12 mouse cellular contexts compared by ENCODE assay signal in the genomic region with DNA sequence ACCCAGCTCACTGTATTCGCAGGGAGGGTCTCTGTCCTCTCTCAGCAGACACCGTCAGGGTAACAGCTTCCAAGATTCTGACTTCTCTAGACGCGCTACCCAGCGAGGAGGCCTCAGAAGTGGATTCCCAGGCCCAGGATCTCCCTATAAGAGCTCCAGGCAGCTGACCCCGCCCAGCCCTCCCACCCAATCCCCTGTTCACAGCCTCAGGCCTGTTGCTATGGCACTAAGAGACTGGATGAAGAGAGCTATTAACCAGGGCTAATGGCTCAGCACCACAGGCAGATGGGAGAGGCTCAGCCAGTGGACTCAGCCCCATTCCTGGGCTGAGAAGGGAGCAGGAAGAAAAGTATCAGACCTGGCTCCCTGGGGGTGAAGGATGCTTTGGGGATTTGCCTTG. TPM values are rescaled to one million over a fixed set of nuclear protein-coding genes. Genes with fewer than 3 reads are reported as not detected.
DNase-seq lines count a peak whose midpoint lies in the region; ATAC-seq and TF ChIP-seq lines count a peak whose summit lies in the region.
"Had no signal": no experiment of that assay in that cellular context is flagged by ENCODE, and none has a peak within 500 bp of the region (broad histone marks: within the 10 kb centered on the region; RNA-seq: fewer than 3 reads in every experiment).

No protein-coding gene starts in this region.

- peak overlapping the region; percentile 44 for H3K27ac ChIP-seq in kidney, embryonic 16.5 days (ENCODE audit: low read length)
- H3K27ac ChIP-seq in forebrain, embryonic 12.5 days = peak overlapping the region; percentile 44
- H3K27ac ChIP-seq in limb, embryonic 10.5 days = peak overlapping the region; percentile 62; the same call in 1 of the 2 replicates
- no peak overlapping the region for H3K27ac ChIP-seq in neural tube, embryonic 14.5 days (ENCODE audit: low read depth, low read length)
- H3K27ac ChIP-seq in thymus, adult 2 months (ENCODE audit: control insufficient read depth, insufficient read depth, low read length) = no peak overlapping the region
- H3K27ac ChIP-seq: heart, embryonic 13.5 days; macrophage had no signal

- no peaks in the 10 kb centered on the region for H3K36me3 ChIP-seq in kidney, embryonic 16.5 days (ENCODE audit: insufficient read depth, low read length)
- no peaks in the 10 kb centered on the region for H3K36me3 ChIP-seq in forebrain, embryonic 12.5 days (replicated peaks)
- H3K36me3 ChIP-seq in limb, embryonic 10.5 days = no peaks in the 10 kb centered on the region
- H3K36me3 ChIP-seq in neural tube, embryonic 14.5 days (ENCODE audit: control insufficient read depth, insufficient read depth, low read length) = no peaks in the 10 kb centered on the region
- H3K36me3 ChIP-seq in thymus, adult 2 months (ENCODE audit: control insufficient read depth, insufficient read depth, low read length) = no peaks in the 10 kb centered on the region
- H3K36me3 ChIP-seq: heart, embryonic 13.5 days had no signal

- H3K9ac ChIP-seq in kidney, embryonic 16.5 days (replicated peaks; ENCODE audit: low read length) = no peak overlapping the region
- H3K9ac ChIP-seq in forebrain, embryonic 12.5 days = no peak overlapping the region
- H3K9ac ChIP-seq in neural tube, embryonic 14.5 days (replicated peaks; ENCODE audit: low read depth, low read length) = 0 out of 2 replicates have a peak overlapping the region, but pooled peaks have one; percentile 7
- H3K9ac ChIP-seq: heart, embryonic 13.5 days had no signal

- no peak overlapping the region for H3K4me2 ChIP-seq in kidney, embryonic 16.5 days (replicated peaks; ENCODE audit: low read depth, low read length)
- H3K4me2 ChIP-seq in forebrain, embryonic 12.5 days = 0 out of 2 replicates have a peak overlapping the region, but pooled peaks have one; percentile 1
- H3K4me2 ChIP-seq in neural tube, embryonic 14.5 days (ENCODE audit: low read depth, low read length) = no peak overlapping the region
- H3K4me2 ChIP-seq: heart, embryonic 13.5 days had no signal

- TF ChIP-seq CTCF in thymus, adult 2 months (IDR thresholded peaks at IDR 0.05; ENCODE audit: borderline replicate concordance, control insufficient read depth, extremely low read depth, insufficient read depth, low read length, poor library complexity) = no peak

- no peaks in the 10 kb centered on the region for H3K27me3 ChIP-seq in kidney, embryonic 16.5 days (ENCODE audit: insufficient read depth, low read length)
- H3K27me3 ChIP-seq in forebrain, embryonic 12.5 days = peaks cover 13% of the 10 kb centered on the region; the same call in 1 of the 2 replicates
- peaks cover 17% of the 10 kb centered on the region for H3K27me3 ChIP-seq in limb, embryonic 10.5 days (ENCODE audit: low read depth, poor library complexity, severe bottlenecking)
- H3K27me3 ChIP-seq in neural tube, embryonic 14.5 days (ENCODE audit: control insufficient read depth, insufficient read depth, low read length) = no peaks in the 10 kb centered on the region
- no peaks in the 10 kb centered on the region for H3K27me3 ChIP-seq in thymus, adult 2 months (ENCODE audit: control insufficient read depth, insufficient read depth, low read length)

- no peak for TF ChIP-seq POLR2A in thymus, adult 2 months (IDR thresholded peaks at IDR 0.05; ENCODE audit: control insufficient read depth, extremely low read depth, insufficient read depth, low read length, poor library complexity)

- 35% methylated on average over 6 of the region's 6 CpGs for WGBS in kidney, embryonic 16.5 days
- WGBS in forebrain, embryonic 12.5 days = 35% methylated on average over 6 of the region's 6 CpGs
- 53% methylated on average over 6 of the region's 6 CpGs for WGBS in limb, embryonic 10.5 days
- WGBS in neural tube, embryonic 14.5 days = 26% methylated on average over 6 of the region's 6 CpGs
- WGBS in thymus, adult 2 months = 97% methylated on average over 6 of the region's 6 CpGs

- no peak overlapping the region for H3K4me3 ChIP-seq in kidney, embryonic 16.5 days (ENCODE audit: low read length)
- no peak overlapping the region for H3K4me3 ChIP-seq in forebrain, embryonic 12.5 days (replicated peaks)
- no peak overlapping the region for H3K4me3 ChIP-seq in limb, embryonic 10.5 days
- H3K4me3 ChIP-seq in neural tube, embryonic 14.5 days (ENCODE audit: low read depth, low read length) = no peak overlapping the region
- no peak overlapping the region for H3K4me3 ChIP-seq in thymus, adult 2 months (ENCODE audit: control insufficient read depth, insufficient read depth, low read length)
- H3K4me3 ChIP-seq: heart, embryonic 13.5 days had no signal

- H3K9me3 ChIP-seq in kidney, embryonic 16.5 days (ENCODE audit: low read length) = no peaks in the 10 kb centered on the region
- H3K9me3 ChIP-seq in forebrain, embryonic 12.5 days = no peaks in the 10 kb centered on the region
- H3K9me3 ChIP-seq in limb, embryonic 10.5 days (replicated peaks) = no peaks in the 10 kb centered on the region
- no peaks in the 10 kb centered on the region for H3K9me3 ChIP-seq in neural tube, embryonic 14.5 days (ENCODE audit: control insufficient read depth, low read length)
- H3K9me3 ChIP-seq: heart, embryonic 13.5 days had no signal

- no peak for DNase-seq in kidney, postnatal 14 days
- no peak for DNase-seq in limb, embryonic 10.5 days (ENCODE audit: low spot score)
- no peak for DNase-seq in thymus, adult 2 months
- no peak for DNase-seq in liver
- no peak for DNase-seq in right cerebral cortex, adult 2 months (ENCODE audit: low spot score in 2 of 2)
- DNase-seq: kidney, adult 8-10 months; left cerebral cortex, postnatal 4 days had no signal

- peaks cover 20% of the 10 kb centered on the region for H3K4me1 ChIP-seq in kidney, embryonic 16.5 days (ENCODE audit: insufficient read depth, low read length)
- H3K4me1 ChIP-seq in forebrain, embryonic 12.5 days = peaks cover 21% of the 10 kb centered on the region
- peaks cover 33% of the 10 kb centered on the region for H3K4me1 ChIP-seq in limb, embryonic 10.5 days
- H3K4me1 ChIP-seq in neural tube, embryonic 14.5 days (ENCODE audit: control insufficient read depth, insufficient read depth, low read length) = 0 out of 2 replicates have a peak, but pooled peaks cover 9% of the 10 kb centered on the region
- 0 out of 2 replicates have a peak, but pooled peaks cover 2% of the 10 kb centered on the region for H3K4me1 ChIP-seq in thymus, adult 2 months (replicated peaks; ENCODE audit: control insufficient read depth, insufficient read depth, low read length)

- peak; percentile 55 for ATAC-seq in kidney, embryonic 16.5 days (ENCODE audit: low FRiP score, low TSS enrichment)
- ATAC-seq in forebrain, embryonic 12.5 days (ENCODE audit: low FRiP score) = peak; percentile 47; the same call in 1 of the 2 replicates
- ATAC-seq in neural tube, embryonic 14.5 days (ENCODE audit: low read depth) = peak; percentile 56; the same call in 1 of the 2 replicates

RNA-seq across cellular contexts. Expression of a gene that starts 13.6 kb away (rescaled TPM):
- polyA plus RNA-seq in kidney, embryonic 16.5 days (2015; fragmentation: Nextera tagmentation; extraction: Ambion mirVana) = 114 and 117 TPM in 2 replicates
- polyA plus RNA-seq in forebrain, embryonic 12.5 days (2016; fragmentation: Nextera tagmentation; extraction: Ambion mirVana) = 83.2 and 84.8 TPM in 2 replicates
- 153 and 167 TPM in 2 replicates for polyA plus RNA-seq in limb, embryonic 10.5 days (2016; fragmentation: Nextera tagmentation; extraction: Ambion mirVana)
- 10.5 and 13.1 TPM in 2 replicates for polyA plus RNA-seq in neural tube, embryonic 14.5 days (2014; fragmentation: Nextera tagmentation; extraction: Ambion mirVana)
- 48.3 and 69.1 TPM in 2 replicates for polyA plus RNA-seq in thymus, adult 2 months (2012; rRNA removed)

RNA-seq across cellular contexts. Expression of a gene that starts 44.8 kb away (rescaled TPM):
- polyA plus RNA-seq in kidney, embryonic 16.5 days (2015; fragmentation: Nextera tagmentation; extraction: Ambion mirVana) = 2.3 and 2.4 TPM in 2 replicates
- polyA plus RNA-seq in forebrain, embryonic 12.5 days (2016; fragmentation: Nextera tagmentation; extraction: Ambion mirVana) = 1.7 and 3.1 TPM in 2 replicates
- 2.7 and 3.4 TPM in 2 replicates for polyA plus RNA-seq in limb, embryonic 10.5 days (2016; fragmentation: Nextera tagmentation; extraction: Ambion mirVana)
- polyA plus RNA-seq in neural tube, embryonic 14.5 days (2014; fragmentation: Nextera tagmentation; extraction: Ambion mirVana) = 9.9 and 10.0 TPM in 2 replicates
- 5.6 and 6.1 TPM in 2 replicates for polyA plus RNA-seq in thymus, adult 2 months (2012; rRNA removed)

Comparison
In these comparisons a context has a peak if more than half of its experiments do, and no peak if none do; other contexts are left out.
1. H3K27ac ChIP-seq: peak in kidney, embryonic 16.5 days (single experiment), forebrain, embryonic 12.5 days (single experiment) and limb, embryonic 10.5 days (single experiment); none in neural tube, embryonic 14.5 days (single experiment) and thymus, adult 2 months (single experiment).
2. Peak in every context shown above with its lines, with median percentiles within 50 percentile points of each other: ATAC-seq.